Mouse (Mus musculus): Measurements from ENCODE around the gene Limd1.

- TF ChIP-seq CTCF (IDR thresholded peaks at IDR 0.05; ENCODE audit: borderline replicate concordance, extremely low read depth, insufficient read depth, insufficient read length) = no peak
- TF ChIP-seq POLR2A (IDR thresholded peaks at IDR 0.05; ENCODE audit: borderline replicate concordance, extremely low read depth, insufficient read depth, insufficient read length, poor library complexity, severe bottlenecking) = no peak
These were observed 11.3 kb upstream of the Limd1 start for GRCm38 (mm10) chr9:123467141-123467620.

Data from brain, embryonic 14.5 days (tissue).